Mouse (Mus musculus): Measurements from ENCODE around the gene Ascl3. TPM values are rescaled to one million over a fixed set of nuclear protein-coding genes. Genes with fewer than 3 reads are reported as not detected.

The Ascl3 gene
- total and polyA plus RNA-seq, 3 experiments = not detected

DNA sequence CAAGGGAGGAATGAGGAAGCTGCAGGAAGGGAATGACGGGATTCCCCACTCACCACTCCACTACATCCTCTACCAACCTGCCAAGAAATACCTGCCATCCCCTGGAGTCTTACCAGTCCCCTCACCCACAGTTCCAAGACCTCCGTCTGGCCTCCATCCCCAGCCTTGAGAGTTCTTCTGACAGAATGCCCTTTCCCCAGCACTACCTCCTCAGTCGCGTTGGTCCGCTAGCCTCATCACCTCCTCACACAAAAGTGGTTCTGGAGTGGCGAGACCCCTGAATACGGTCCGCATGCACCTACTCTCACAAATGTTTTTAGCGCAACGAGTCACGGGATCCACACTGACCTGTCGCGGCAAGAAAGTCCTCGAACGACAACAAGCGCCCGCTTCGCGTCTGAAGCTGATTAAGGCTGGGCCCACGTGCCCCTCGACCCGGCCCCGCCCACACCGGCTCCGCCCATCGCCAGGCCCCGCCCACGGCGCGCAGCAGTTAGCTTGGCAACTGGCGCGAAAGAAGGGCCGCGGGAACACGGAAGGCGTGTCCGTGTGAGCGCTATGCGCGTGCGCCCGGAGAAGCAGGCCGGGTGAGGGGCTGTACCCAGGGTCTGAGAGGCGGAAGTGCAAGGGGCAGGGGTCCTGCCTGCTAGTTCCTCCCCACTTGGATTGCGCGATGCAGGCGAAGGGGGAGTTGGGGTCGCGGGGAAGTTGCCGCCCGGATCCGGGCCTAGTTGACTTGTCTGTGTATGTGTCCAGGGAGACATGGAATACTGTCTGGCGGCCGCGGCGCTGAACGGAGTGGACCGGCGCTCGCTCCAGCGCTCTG is 28.1 kb downstream of the Ascl3 start, which contains the start of the genes St5 and Akip1:
TSS of gene St5 (minus strand) at position 416 of the 826 bp plus-strand sequence.
TSS of gene Akip1 (plus strand) at position 501 of the 826 bp plus-strand sequence.
- H3K27ac ChIP-seq (ENCODE audit: insufficient read depth, low read depth) = no peak within 1 kb of the TSS
- H3K4me1 ChIP-seq (ENCODE audit: control insufficient read depth in 1 of 2, insufficient read depth in 2 of 2) = peaks cover 5 to 42% of the 10 kb centered on the region in 2 experiments; a peak in 3 of 4 replicates
- peaks cover 9 to 14% of the 10 kb centered on the region in 2 experiments for H3K36me3 ChIP-seq (replicated peaks in 1 of 2; ENCODE audit: control insufficient read depth in 1 of 2, insufficient read depth in 1 of 2, low read length in 1 of 2)
- peak within 1 kb of the TSS; percentile 73 to 86 (median 77) for H3K4me3 ChIP-seq (replicated peaks in 1 of 3; ENCODE audit: low read depth in 2 of 3, low read length in 2 of 3, poor library complexity in 1 of 3)
- H3K9me3 ChIP-seq (replicated peaks; ENCODE audit: low read length) = no peaks in the 10 kb centered on the region
- in situ Hi-C loops (cut with MboI; ENCODE audit: low pct_ligation_motif_present, low pct_unique_long_range_greater_than_20kb, low sequenced_read_pairs) (loop anchor here (10.0 kb wide), 1 partner anchor 179 kb away; no protein-coding TSS in a partner anchor), dilution Hi-C loops (cut with MboI; ENCODE audit: extremely low pct_ligation_motif_present, extremely low pct_unique_long_range_greater_than_20kb, low sequenced_read_pairs) (no loop called here)
- DNase-seq (ENCODE audit: extremely low read depth) = peak; percentile 91
- peak within 1 kb of the TSS; percentile 46 for H3K9ac ChIP-seq (ENCODE audit: insufficient read depth, low read depth)
- no peaks in the 10 kb centered on the region for H3K27me3 ChIP-seq (replicated peaks)
- no peaks in the 10 kb centered on the region; the same call in 1 of the 2 replicates for H3K79me2 ChIP-seq (replicated peaks; ENCODE audit: control insufficient read depth, extremely low read depth, insufficient read depth, poor library complexity, severe bottlenecking)
- TF ChIP-seq EP300 (IDR thresholded peaks at IDR 0.05; ENCODE audit: low read length) = no peak
- no peak for TF ChIP-seq ZC3H11A (IDR thresholded peaks at IDR 0.05; ENCODE audit: low read depth, low read length)
- TF ChIP-seq BHLHE40 (IDR thresholded peaks at IDR 0.05; ENCODE audit: low read depth, low read length) = peak; percentile 69
- peak; percentile 47; the same call in 1 of the 2 replicates for TF ChIP-seq TCF12 (IDR thresholded peaks at IDR 0.05; ENCODE audit: low read depth, low read length)
- TF ChIP-seq RCOR1 (conservative IDR thresholded peaks at IDR 0.05; ENCODE audit: low read depth, low read length) = no peak
- no peak for TF ChIP-seq ZKSCAN1 (IDR thresholded peaks at IDR 0.05; ENCODE audit: borderline replicate concordance, low read depth, low read length)
- TF ChIP-seq NELFE (IDR thresholded peaks at IDR 0.05; ENCODE audit: low read depth, low read length) = peak; percentile 87
- no peak for TF ChIP-seq CHD2 (IDR thresholded peaks at IDR 0.05; ENCODE audit: low read length)
- TF ChIP-seq UBTF (IDR thresholded peaks at IDR 0.05; ENCODE audit: low read depth, low read length) = no peak
- no peak for TF ChIP-seq TBP (conservative IDR thresholded peaks at IDR 0.05; ENCODE audit: low read depth, low read length)
- peak; percentile 83 for TF ChIP-seq SIN3A (IDR thresholded peaks at IDR 0.05; ENCODE audit: low read length)
- no peak for TF ChIP-seq POLR2AphosphoS2 (IDR thresholded peaks at IDR 0.05; ENCODE audit: low read depth, low read length)
- no peak for TF ChIP-seq JUND (conservative IDR thresholded peaks at IDR 0.05; ENCODE audit: low read depth, low read length)
- TF ChIP-seq MEF2A (IDR thresholded peaks at IDR 0.05; ENCODE audit: borderline replicate concordance, low read depth, low read length) = no peak
- no peak for TF ChIP-seq SMC3 (IDR thresholded peaks at IDR 0.05; ENCODE audit: low read depth, low read length)
- TF ChIP-seq USF1 (IDR thresholded peaks at IDR 0.05; ENCODE audit: low read depth, low read length) = peak; percentile 78
- TF ChIP-seq KAT2A (IDR thresholded peaks at IDR 0.05; ENCODE audit: insufficient replicate concordance, low read length) = no peak
- no peak for TF ChIP-seq ETS1 (conservative IDR thresholded peaks at IDR 0.05; ENCODE audit: low read depth, low read length)
- peak; percentile 58 for TF ChIP-seq ZMIZ1 (IDR thresholded peaks at IDR 0.05; ENCODE audit: low read depth, low read length)
- peak; percentile 80; the same call in 1 of the 2 replicates for TF ChIP-seq E2F4 (IDR thresholded peaks at IDR 0.05; ENCODE audit: insufficient replicate concordance, low read depth, low read length)
- TF ChIP-seq CHD1 (IDR thresholded peaks at IDR 0.05; ENCODE audit: low read depth, low read length) = no peak
- TF ChIP-seq MAFK (IDR thresholded peaks at IDR 0.05; ENCODE audit: insufficient replicate concordance, low read length) = no peak
- TF ChIP-seq GABPA (IDR thresholded peaks at IDR 0.05; ENCODE audit: insufficient replicate concordance, low read depth, low read length) = no peak
- TF ChIP-seq RAD21 (IDR thresholded peaks at IDR 0.05; ENCODE audit: low read depth, low read length) = no peak
- TF ChIP-seq POLR2A (IDR thresholded peaks at IDR 0.05; ENCODE audit: low read depth, low read length) = peak; percentile 83
- no peak for TF ChIP-seq JUN (IDR thresholded peaks at IDR 0.05; ENCODE audit: insufficient read depth, low read depth, low read length)
- no peak for TF ChIP-seq MAZ (IDR thresholded peaks at IDR 0.05; ENCODE audit: low read depth, low read length)
- peak; percentile 95 for TF ChIP-seq ELF1 (IDR thresholded peaks at IDR 0.05; ENCODE audit: low read depth, low read length)
- peak; percentile 53 for TF ChIP-seq USF2 (conservative IDR thresholded peaks at IDR 0.05; ENCODE audit: low read depth, low read length)
- TF ChIP-seq HCFC1 (IDR thresholded peaks at IDR 0.05; ENCODE audit: low read depth, low read length) = peak; percentile 49; the same call in 1 of the 2 replicates
- TF ChIP-seq MAX (IDR thresholded peaks at IDR 0.05; ENCODE audit: low read length) = peak; percentile 92
- TF ChIP-seq MYC (IDR thresholded peaks at IDR 0.05; ENCODE audit: low read depth, low read length) = no peak
- no peak for TF ChIP-seq ZNF384 (IDR thresholded peaks at IDR 0.05; ENCODE audit: low read depth, low read length)
- TF ChIP-seq IRF4 (IDR thresholded peaks at IDR 0.05; ENCODE audit: low read depth, low read length) = no peak
- peak; percentile 95 for TF ChIP-seq NRF1 (IDR thresholded peaks at IDR 0.05; ENCODE audit: low read depth, low read length)
- TF ChIP-seq MXI1 (IDR thresholded peaks at IDR 0.05; ENCODE audit: low read depth, low read length) = peak; percentile 69
- no peak for TF ChIP-seq CTCF (conservative IDR thresholded peaks at IDR 0.05 in 1 of 2, IDR thresholded peaks at IDR 0.05 in 1 of 2; ENCODE audit: low read depth in 2 of 2, low read length in 2 of 2)
- TF ChIP-seq PAX5 (IDR thresholded peaks at IDR 0.05; ENCODE audit: low read length) = no peak
- H3K4me2 ChIP-seq (ENCODE audit: insufficient read depth, low read depth, poor library complexity, severe bottlenecking) = peak within 1 kb of the TSS; percentile 17
